Mouse (Mus musculus) right cerebral cortex, postnatal 14 days (tissue): ENCODE data around the gene Slc8a1.
A peak's percentile ranks its signal among the peaks of the same experiment; 100 is the strongest.

Experiments
- DNase-seq: peaks from one replicate; pipeline ENCODE4 v3.0.0; 2022

The Slc8a1 gene

GRCm38 (mm10) chr17:81738311-81738755 is at the start of gene Slc8a1:
TSS of gene Slc8a1 (minus strand) at chr17:81738377.
- peak; percentile 21 for DNase-seq

GRCm38 (mm10) chr17:81787350-81787749 is 49.2 kb upstream of the Slc8a1 start:
- DNase-seq = peak; percentile 6

- DNase-seq = no peak
These were observed 44.1 kb upstream of the Slc8a1 start for GRCm38 (mm10) chr17:81782326-81782725.

- no peak for DNase-seq
These were observed 43.3 kb upstream of the Slc8a1 start for GRCm38 (mm10) chr17:81781491-81781890.

- no peak for DNase-seq
These were observed 41.7 kb upstream of the Slc8a1 start for GRCm38 (mm10) chr17:81779883-81780282.

GRCm38 (mm10) chr17:81750664-81751063 is 12.5 kb upstream of the Slc8a1 start:
- no peak for DNase-seq

- DNase-seq = no peak
These were observed 4.9 kb upstream of the Slc8a1 start for GRCm38 (mm10) chr17:81743034-81743433.

- DNase-seq = no peak
These were observed 2.4 kb upstream of the Slc8a1 start for GRCm38 (mm10) chr17:81740576-81740975.

GRCm38 (mm10) chr17:81737779-81738178 is 398 bp downstream of the Slc8a1 start:
- no peak for DNase-seq

- no peak for DNase-seq
These were observed 868 bp downstream of the Slc8a1 start for GRCm38 (mm10) chr17:81737309-81737708.

GRCm38 (mm10) chr17:81735583-81735982 is 2.6 kb downstream of the Slc8a1 start:
- DNase-seq = no peak

GRCm38 (mm10) chr17:81729891-81730290 is 8.3 kb downstream of the Slc8a1 start:
- DNase-seq = no peak

- DNase-seq = no peak
These were observed 25.9 kb downstream of the Slc8a1 start for GRCm38 (mm10) chr17:81712273-81712751.

- DNase-seq = no peak
These were observed 33.4 kb downstream of the Slc8a1 start for GRCm38 (mm10) chr17:81704761-81705160.

- no peak for DNase-seq
These were observed 34.9 kb downstream of the Slc8a1 start for GRCm38 (mm10) chr17:81703258-81703657.

- no peak for DNase-seq
These were observed 36.5 kb downstream of the Slc8a1 start for GRCm38 (mm10) chr17:81701701-81702100.

GRCm38 (mm10) chr17:81698789-81699188 is 39.4 kb downstream of the Slc8a1 start:
- no peak for DNase-seq

- DNase-seq = no peak
These were observed 40.5 kb downstream of the Slc8a1 start for GRCm38 (mm10) chr17:81697695-81698094.

- DNase-seq = no peak
These were observed 43.2 kb downstream of the Slc8a1 start for GRCm38 (mm10) chr17:81694977-81695376.

- no peak for DNase-seq
These were observed 58.6 kb downstream of the Slc8a1 start for GRCm38 (mm10) chr17:81679616-81680015.

GRCm38 (mm10) chr17:81677450-81677849 is 60.7 kb downstream of the Slc8a1 start:
- no peak for DNase-seq

- no peak for DNase-seq
These were observed 62.0 kb downstream of the Slc8a1 start for GRCm38 (mm10) chr17:81676203-81676602.

GRCm38 (mm10) chr17:81671245-81671644 is 66.9 kb downstream of the Slc8a1 start:
- no peak for DNase-seq

- DNase-seq = peak; percentile 75
These were observed 68.1 kb downstream of the Slc8a1 start for GRCm38 (mm10) chr17:81669816-81670691.
